Mouse (Mus musculus): ENCODE measurements around the gene Fam131c. TPM values are rescaled to one million over a fixed set of nuclear protein-coding genes. Genes with fewer than 3 reads are reported as not detected.

Gene Fam131c
- total and polyA plus RNA-seq, 2 experiments, result 0.46 to 10.3 TPM

GRCm38 (mm10) chr4:141400171-141400570 lies 32.2 kb downstream of the Fam131c start:
- H3K27me3 ChIP-seq (ENCODE audit: control insufficient read depth, insufficient read depth, low read length), result no peaks in the 10 kb centered on the region
- WGBS, result 83% methylated on average over 15 of the region's 15 CpGs
- TF ChIP-seq POLR2A (IDR thresholded peaks at IDR 0.05; ENCODE audit: extremely low read depth, insufficient read depth, low read length) (no peak), CTCF (IDR thresholded peaks at IDR 0.05; ENCODE audit: low read depth, low read length) (no peak)
- DNase-seq (ENCODE audit: extremely low read depth, low read depth, low spot score), result no peak
- no peaks in the 10 kb centered on the region for H3K36me3 ChIP-seq (ENCODE audit: control insufficient read depth, insufficient read depth, low read length)
- H3K4me3 ChIP-seq (ENCODE audit: insufficient read depth, low read depth, low read length), result no peak overlapping the region
- no peak overlapping the region for H3K9ac ChIP-seq (ENCODE audit: low read depth, low read length)
- no peaks in the 10 kb centered on the region for H3K79me2 ChIP-seq (ENCODE audit: control insufficient read depth, insufficient read depth, low read length)
- H3K4me1 ChIP-seq (ENCODE audit: control insufficient read depth, insufficient read depth, low read length), result no peaks in the 10 kb centered on the region; the same call in 1 of the 2 replicates
- no peak overlapping the region for H3K27ac ChIP-seq (replicated peaks; ENCODE audit: insufficient read depth, low read depth, low read length)

DNA sequence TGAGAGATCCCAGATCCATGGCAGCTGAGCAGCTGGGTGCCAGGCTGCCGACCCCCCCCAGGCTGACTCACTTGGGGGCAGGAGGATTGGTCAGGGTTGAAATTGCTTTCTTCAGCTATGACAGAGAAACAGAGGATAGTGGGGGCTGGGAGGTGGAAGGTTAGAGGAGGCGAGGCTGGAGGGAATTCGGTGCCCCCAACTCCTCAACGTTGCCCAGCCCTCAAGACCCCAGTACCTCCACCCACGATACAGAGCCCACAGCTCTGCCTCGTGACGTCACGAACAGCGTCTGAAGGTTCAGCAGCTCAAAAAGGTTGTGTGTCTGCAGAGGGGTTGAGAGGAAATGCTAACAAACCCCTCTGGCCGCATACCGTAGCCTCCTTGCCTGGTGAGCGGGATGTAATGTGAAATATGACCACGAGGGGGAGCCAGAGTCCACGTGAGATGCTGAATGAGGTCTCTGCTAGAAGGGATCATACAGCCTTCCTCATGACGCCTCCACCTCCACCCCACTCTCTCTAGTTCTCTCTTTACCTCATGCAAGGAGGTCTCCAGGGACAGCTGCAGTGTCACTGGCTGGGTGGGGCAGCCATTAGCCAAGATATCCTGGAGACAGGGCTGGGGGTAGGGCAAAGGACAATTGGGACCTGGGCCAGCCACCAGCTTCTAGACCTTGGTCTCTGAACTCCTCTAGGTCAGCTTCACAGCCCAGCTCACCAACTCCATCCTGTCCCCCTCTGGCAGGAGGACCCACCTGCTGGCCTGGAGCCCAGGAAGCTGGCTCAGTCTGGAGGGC lies 36.7 kb downstream of the Fam131c start:
- peak; percentile 40 for DNase-seq (ENCODE audit: extremely low read depth, low read depth, low spot score)
- no peak overlapping the region for H3K27ac ChIP-seq (replicated peaks; ENCODE audit: insufficient read depth, low read depth, low read length)
- no peak overlapping the region for H3K4me3 ChIP-seq (ENCODE audit: insufficient read depth, low read depth, low read length)
- TF ChIP-seq POLR2A (IDR thresholded peaks at IDR 0.05; ENCODE audit: extremely low read depth, insufficient read depth, low read length) (no peak), CTCF (IDR thresholded peaks at IDR 0.05; ENCODE audit: low read depth, low read length) (peak; percentile 93)
- H3K79me2 ChIP-seq (ENCODE audit: control insufficient read depth, insufficient read depth, low read length), result no peaks in the 10 kb centered on the region
- no peak overlapping the region for H3K9ac ChIP-seq (ENCODE audit: low read depth, low read length)
- no peaks in the 10 kb centered on the region; the same call in 1 of the 2 replicates for H3K4me1 ChIP-seq (ENCODE audit: control insufficient read depth, insufficient read depth, low read length)
- WGBS, result 15% methylated on average over 15 of the region's 15 CpGs
- no peaks in the 10 kb centered on the region for H3K36me3 ChIP-seq (ENCODE audit: control insufficient read depth, insufficient read depth, low read length)
- no peaks in the 10 kb centered on the region; the same call in 1 of the 2 replicates for H3K27me3 ChIP-seq (ENCODE audit: control insufficient read depth, insufficient read depth, low read length)

- H3K79me2 ChIP-seq (ENCODE audit: control insufficient read depth, insufficient read depth, low read length), result no peaks in the 10 kb centered on the region
- no peak overlapping the region for H3K9ac ChIP-seq (ENCODE audit: low read depth, low read length)
- H3K4me1 ChIP-seq (ENCODE audit: control insufficient read depth, insufficient read depth, low read length), result no peaks in the 10 kb centered on the region; the same call in 1 of the 2 replicates
- no peaks in the 10 kb centered on the region for H3K36me3 ChIP-seq (ENCODE audit: control insufficient read depth, insufficient read depth, low read length)
- H3K27me3 ChIP-seq (ENCODE audit: control insufficient read depth, insufficient read depth, low read length), result no peaks in the 10 kb centered on the region; the same call in 1 of the 2 replicates
- no peak for DNase-seq (ENCODE audit: extremely low read depth, low read depth, low spot score)
- TF ChIP-seq POLR2A (IDR thresholded peaks at IDR 0.05; ENCODE audit: extremely low read depth, insufficient read depth, low read length), result no peak
- no peak for TF ChIP-seq CTCF (IDR thresholded peaks at IDR 0.05; ENCODE audit: low read depth, low read length)
- 81% methylated on average over 3 of the region's 3 CpGs for WGBS
- H3K27ac ChIP-seq (replicated peaks; ENCODE audit: insufficient read depth, low read depth, low read length), result no peak overlapping the region
- H3K4me3 ChIP-seq (ENCODE audit: insufficient read depth, low read depth, low read length), result no peak overlapping the region
Measured at GRCm38 (mm10) chr4:141405314-141405622, 37.2 kb downstream of the Fam131c start.

DNA sequence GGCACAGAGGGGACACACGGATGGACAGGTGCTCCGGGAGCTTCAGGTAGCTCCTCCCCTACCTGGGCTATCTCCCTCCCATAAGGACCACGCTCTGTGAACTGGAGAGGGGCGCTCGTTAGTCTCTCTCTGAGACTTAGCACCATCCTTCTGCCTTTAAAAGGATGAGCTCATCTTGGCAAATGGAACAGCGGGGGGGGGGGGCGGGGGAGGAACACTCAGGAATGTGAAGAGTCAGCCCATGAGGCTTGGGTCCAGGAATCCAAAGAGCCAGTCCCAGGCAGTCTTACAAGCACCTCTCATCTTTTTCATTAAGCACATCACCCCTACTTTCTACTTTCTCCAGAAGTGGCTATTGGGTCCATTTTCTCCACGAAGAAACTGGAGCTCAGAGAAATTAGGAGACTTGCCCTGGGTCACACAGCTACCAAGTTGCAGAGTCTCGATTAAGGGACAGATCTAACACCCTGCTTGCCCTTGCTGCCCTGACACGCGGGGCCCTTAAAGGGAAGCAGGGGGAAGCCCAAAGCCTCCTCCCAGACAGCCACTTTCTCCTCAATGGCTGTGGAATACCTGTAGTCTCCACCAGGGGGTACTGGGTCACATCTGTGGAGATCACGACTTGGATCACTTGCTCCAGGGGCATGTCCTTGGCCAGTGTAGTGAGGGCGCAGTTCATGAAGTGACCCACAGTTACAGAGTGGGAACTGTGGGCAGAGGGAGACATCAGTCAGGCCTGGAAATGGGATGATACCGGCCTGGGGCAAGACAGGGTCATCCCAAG lies 38.7 kb downstream of the Fam131c start:
- WGBS, result 39% methylated on average over 14 of the region's 14 CpGs
- Histone ChIP-seq H3K9ac (ENCODE audit: low read depth, low read length) (no peak overlapping the region), H3K4me3 (ENCODE audit: insufficient read depth, low read depth, low read length) (no peak overlapping the region), H3K4me1 (ENCODE audit: control insufficient read depth, insufficient read depth, low read length) (no peaks in the 10 kb centered on the region; the same call in 1 of the 2 replicates), H3K27ac (replicated peaks; ENCODE audit: insufficient read depth, low read depth, low read length) (no peak overlapping the region), H3K36me3 (ENCODE audit: control insufficient read depth, insufficient read depth, low read length) (no peaks in the 10 kb centered on the region), H3K79me2 (ENCODE audit: control insufficient read depth, insufficient read depth, low read length) (no peaks in the 10 kb centered on the region), H3K27me3 (ENCODE audit: control insufficient read depth, insufficient read depth, low read length) (no peaks in the 10 kb centered on the region; the same call in 1 of the 2 replicates)
- TF ChIP-seq POLR2A (IDR thresholded peaks at IDR 0.05; ENCODE audit: extremely low read depth, insufficient read depth, low read length) (no peak), CTCF (IDR thresholded peaks at IDR 0.05; ENCODE audit: low read depth, low read length) (peak; percentile 51)
- peak; percentile 25 for DNase-seq (ENCODE audit: extremely low read depth, low read depth, low spot score)

- Histone ChIP-seq H3K27ac (replicated peaks; ENCODE audit: insufficient read depth, low read depth, low read length) (no peak overlapping the region), H3K4me1 (ENCODE audit: control insufficient read depth, insufficient read depth, low read length) (no peaks in the 10 kb centered on the region; the same call in 1 of the 2 replicates), H3K79me2 (ENCODE audit: control insufficient read depth, insufficient read depth, low read length) (no peaks in the 10 kb centered on the region), H3K9ac (ENCODE audit: low read depth, low read length) (no peak overlapping the region), H3K4me3 (ENCODE audit: insufficient read depth, low read depth, low read length) (no peak overlapping the region), H3K36me3 (ENCODE audit: control insufficient read depth, insufficient read depth, low read length) (no peaks in the 10 kb centered on the region), H3K27me3 (ENCODE audit: control insufficient read depth, insufficient read depth, low read length) (no peaks in the 10 kb centered on the region; the same call in 1 of the 2 replicates)
- WGBS, result 94% methylated on average over 3 of the region's 3 CpGs
- DNase-seq (ENCODE audit: extremely low read depth, low read depth, low spot score), result no peak
- TF ChIP-seq CTCF (IDR thresholded peaks at IDR 0.05; ENCODE audit: low read depth, low read length), result no peak
- no peak for TF ChIP-seq POLR2A (IDR thresholded peaks at IDR 0.05; ENCODE audit: extremely low read depth, insufficient read depth, low read length)
Measured at GRCm38 (mm10) chr4:141408577-141408976, 40.6 kb downstream of the Fam131c start.

Measured in liver, adult 2 months (tissue).